ENCODE assay signal across 8 mouse cellular contexts in the genomic region with DNA sequence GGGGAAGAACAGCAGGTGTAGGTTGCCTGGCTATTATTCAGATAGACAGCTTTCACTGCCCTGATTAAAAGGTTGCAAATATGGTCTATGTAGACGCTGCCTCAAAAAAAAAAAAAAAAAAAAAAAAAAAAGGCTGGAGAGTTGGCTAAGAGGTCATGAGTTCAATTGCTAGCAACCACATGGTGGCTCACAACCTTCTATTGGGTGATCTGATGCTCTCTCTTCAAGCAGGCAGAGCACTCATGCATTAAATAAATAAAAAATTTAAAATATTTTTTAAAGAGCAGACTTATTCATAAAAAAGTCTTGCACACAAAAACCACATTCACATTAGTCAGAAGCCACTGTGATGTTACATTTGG. TPM values are rescaled to one million over a fixed set of nuclear protein-coding genes. Genes with fewer than 3 reads are reported as not detected.
DNase-seq lines count a peak whose midpoint lies in the region; ATAC-seq and TF ChIP-seq lines count a peak whose summit lies in the region.

No protein-coding gene starts in this region.

- H3K4me3 ChIP-seq in heart, embryonic 14.5 days (ENCODE audit: control insufficient read depth in 1 of 2, insufficient read depth in 1 of 2, low read depth in 1 of 2, low read length in 2 of 2), result peak overlapping the region; percentile 70 to 82
- peak overlapping the region; percentile 68 for H3K4me3 ChIP-seq in ES-Bruce4 (ENCODE audit: low read depth, low read length)
- H3K4me3 ChIP-seq in forebrain, embryonic 16.5 days (replicated peaks; ENCODE audit: low read length), result peak overlapping the region; percentile 71
- peak overlapping the region; percentile 85 for H3K4me3 ChIP-seq in midbrain, embryonic 10.5 days

- 3% methylated on average over 1 of the region's 1 CpGs for WGBS in heart, embryonic 14.5 days
- 0% methylated on average over 1 of the region's 1 CpGs for WGBS in forebrain, embryonic 16.5 days
- WGBS in midbrain, embryonic 10.5 days, result 5% methylated on average over 1 of the region's 1 CpGs

- no peak for DNase-seq in heart, postnatal 36 days
- DNase-seq in midbrain, embryonic 10.5 days (ENCODE audit: low spot score), result no peak
- no peak for DNase-seq in adrenal gland, adult (ENCODE audit: inconsistent age in 2 of 2, low spot score in 1 of 2)
- DNase-seq in frontal cortex, adult 2 months (ENCODE audit: extremely low spot score in 1 of 2, low spot score in 1 of 2), result no peak
- DNase-seq in kidney, postnatal 10 days, result no peak

- no peaks in the 10 kb centered on the region for H3K9me3 ChIP-seq in heart, embryonic 14.5 days (ENCODE audit: control insufficient read depth, low read length)
- H3K9me3 ChIP-seq in ES-Bruce4 (replicated peaks; ENCODE audit: control insufficient read depth, insufficient read depth, low read length, poor library complexity, severe bottlenecking), result no peaks in the 10 kb centered on the region
- H3K9me3 ChIP-seq in forebrain, embryonic 16.5 days (ENCODE audit: control insufficient read depth, low read length), result no peaks in the 10 kb centered on the region
- no peaks in the 10 kb centered on the region for H3K9me3 ChIP-seq in midbrain, embryonic 10.5 days (replicated peaks)

- H3K27ac ChIP-seq in heart, embryonic 14.5 days (replicated peaks in 1 of 2; ENCODE audit: control insufficient read depth in 1 of 2, insufficient read depth in 1 of 2, low read depth in 2 of 2, low read length in 2 of 2), result peak overlapping the region; percentile 94 to 100
- peak overlapping the region; percentile 85 for H3K27ac ChIP-seq in ES-Bruce4 (ENCODE audit: insufficient read depth, low read length)
- H3K27ac ChIP-seq in forebrain, embryonic 16.5 days (ENCODE audit: low read length), result peak overlapping the region; percentile 99
- H3K27ac ChIP-seq in midbrain, embryonic 10.5 days (replicated peaks), result peak overlapping the region; percentile 100

- no peaks in the 10 kb centered on the region for H3K27me3 ChIP-seq in heart, embryonic 14.5 days (ENCODE audit: control insufficient read depth, insufficient read depth, low read length)
- H3K27me3 ChIP-seq in ES-Bruce4 (ENCODE audit: control insufficient read depth, insufficient read depth, low read length, poor library complexity, severe bottlenecking), result no peaks in the 10 kb centered on the region
- H3K27me3 ChIP-seq in forebrain, embryonic 16.5 days (replicated peaks; ENCODE audit: control insufficient read depth, insufficient read depth, low read length), result no peaks in the 10 kb centered on the region
- H3K27me3 ChIP-seq in midbrain, embryonic 10.5 days (ENCODE audit: low read depth, poor library complexity, severe bottlenecking), result no peaks in the 10 kb centered on the region

- ATAC-seq in heart, embryonic 14.5 days (ENCODE audit: insufficient number of reproducible peaks, insufficient read depth, low FRiP score, low read depth), result no peak
- ATAC-seq in forebrain, embryonic 16.5 days, result no peak

- intact Hi-C loops in heart, postnatal 36 days (cut with DNase I), result loop anchor here (1.0 kb wide), 1 partner anchor 10 kb away; no protein-coding TSS in a partner anchor

- no peak for TF ChIP-seq CTCF in ES-Bruce4 (IDR thresholded peaks at IDR 0.05; ENCODE audit: low read depth, low read length)

- no peak for TF ChIP-seq POLR2A in ES-Bruce4 (IDR thresholded peaks at IDR 0.05; ENCODE audit: insufficient read depth, low read length)

- H3K4me1 ChIP-seq in heart, embryonic 14.5 days (ENCODE audit: control insufficient read depth in 2 of 2, insufficient read depth in 2 of 2, low read length in 2 of 2), result peaks cover 16 to 26% of the 10 kb centered on the region in 2 experiments
- H3K4me1 ChIP-seq in ES-Bruce4 (ENCODE audit: control insufficient read depth, insufficient read depth, low read length), result no peaks in the 10 kb centered on the region
- H3K4me1 ChIP-seq in forebrain, embryonic 16.5 days (replicated peaks; ENCODE audit: control insufficient read depth, insufficient read depth, low read length), result peaks cover 23% of the 10 kb centered on the region
- H3K4me1 ChIP-seq in midbrain, embryonic 10.5 days, result peaks cover 33% of the 10 kb centered on the region

- H3K4me2 ChIP-seq in heart, embryonic 14.5 days (ENCODE audit: low read length), result peak overlapping the region; percentile 85
- H3K4me2 ChIP-seq in forebrain, embryonic 16.5 days (ENCODE audit: low read length), result peak overlapping the region; percentile 96

- no peak for TF ChIP-seq EP300 in ES-Bruce4 (IDR thresholded peaks at IDR 0.05; ENCODE audit: insufficient read depth, low read depth, low read length)

- peak overlapping the region; percentile 98 for H3K9ac ChIP-seq in heart, embryonic 14.5 days (ENCODE audit: low read length)
- H3K9ac ChIP-seq in ES-Bruce4 (ENCODE audit: low read depth, poor library complexity, severe bottlenecking), result peak overlapping the region; percentile 74
- peak overlapping the region; percentile 89 for H3K9ac ChIP-seq in forebrain, embryonic 16.5 days (replicated peaks; ENCODE audit: low read depth, low read length)

- peaks cover 53% of the 10 kb centered on the region for H3K36me3 ChIP-seq in heart, embryonic 14.5 days (ENCODE audit: control insufficient read depth, insufficient read depth, low read length)
- peaks cover 16% of the 10 kb centered on the region for H3K36me3 ChIP-seq in ES-Bruce4 (ENCODE audit: control insufficient read depth, insufficient read depth, low read length, poor library complexity, severe bottlenecking)
- peaks cover 30% of the 10 kb centered on the region for H3K36me3 ChIP-seq in forebrain, embryonic 16.5 days (ENCODE audit: control insufficient read depth, insufficient read depth)
- H3K36me3 ChIP-seq in midbrain, embryonic 10.5 days, result peaks cover 66% of the 10 kb centered on the region

RNA-seq across cellular contexts. Expression of gene Mbd3, which starts 1.2 kb away (rescaled TPM):
- 116 and 125 TPM in 2 replicates for polyA plus RNA-seq in heart, embryonic 14.5 days (2014; fragmentation: Nextera tagmentation; extraction: Ambion mirVana)
- 10 to 100 TPM; 82.1 to 82.2 TPM for total RNA-seq in heart, postnatal 36 days (2021)
- polyA plus RNA-seq in ES-Bruce4 (2011; ENCODE audit: insufficient read depth, insufficient read length, low read depth, missing spikeins), result 81.3 and 84.8 TPM in 2 replicates
- polyA plus RNA-seq in forebrain, embryonic 16.5 days (2015; fragmentation: Nextera tagmentation; extraction: Ambion mirVana), result 247 and 256 TPM in 2 replicates
- polyA plus RNA-seq in midbrain, embryonic 10.5 days (2016; fragmentation: Nextera tagmentation; extraction: Ambion mirVana), result 338 and 351 TPM in 2 replicates
- polyA plus RNA-seq in frontal cortex, adult 2 months (2012; rRNA removed), result 200 and 215 TPM in 2 replicates

RNA-seq across cellular contexts. Expression of gene Uqcr11, which starts 8.5 kb away (rescaled TPM):
- 2,007 and 2,169 TPM in 2 replicates for polyA plus RNA-seq in heart, embryonic 14.5 days (2014; fragmentation: Nextera tagmentation; extraction: Ambion mirVana)
- 1,000 to 10,000 TPM; 1,920 to 2,020 TPM for total RNA-seq in heart, postnatal 36 days (2021)
- polyA plus RNA-seq in ES-Bruce4 (2011; ENCODE audit: insufficient read depth, insufficient read length, low read depth, missing spikeins), result 199 and 223 TPM in 2 replicates
- polyA plus RNA-seq in forebrain, embryonic 16.5 days (2015; fragmentation: Nextera tagmentation; extraction: Ambion mirVana), result 455 and 522 TPM in 2 replicates
- 610 and 635 TPM in 2 replicates for polyA plus RNA-seq in midbrain, embryonic 10.5 days (2016; fragmentation: Nextera tagmentation; extraction: Ambion mirVana)
- 1,306 and 1,773 TPM in 2 replicates for polyA plus RNA-seq in frontal cortex, adult 2 months (2012; rRNA removed)

RNA-seq across cellular contexts. Expression of gene Mex3d, which starts 10.7 kb away (rescaled TPM):
- polyA plus RNA-seq in heart, embryonic 14.5 days (2014; fragmentation: Nextera tagmentation; extraction: Ambion mirVana), result 3.9 and 6.3 TPM in 2 replicates
- total RNA-seq in heart, postnatal 36 days (2021), result 1 to 10 TPM; 8.1 to 8.6 TPM
- polyA plus RNA-seq in ES-Bruce4 (2011; ENCODE audit: insufficient read depth, insufficient read length, low read depth, missing spikeins), result 25.0 and 28.0 TPM in 2 replicates
- 16.3 TPM in 2 replicates for polyA plus RNA-seq in forebrain, embryonic 16.5 days (2015; fragmentation: Nextera tagmentation; extraction: Ambion mirVana)
- polyA plus RNA-seq in midbrain, embryonic 10.5 days (2016; fragmentation: Nextera tagmentation; extraction: Ambion mirVana), result 6.3 and 6.4 TPM in 2 replicates
- polyA plus RNA-seq in frontal cortex, adult 2 months (2012; rRNA removed), result 17.2 and 17.7 TPM in 2 replicates

RNA-seq across cellular contexts. Expression of gene Tcf3, which starts 35.3 kb away (rescaled TPM):
- 48.6 and 54.0 TPM in 2 replicates for polyA plus RNA-seq in heart, embryonic 14.5 days (2014; fragmentation: Nextera tagmentation; extraction: Ambion mirVana)
- 10 to 100 TPM; 17.9 to 20.9 TPM for total RNA-seq in heart, postnatal 36 days (2021)
- polyA plus RNA-seq in ES-Bruce4 (2011; ENCODE audit: insufficient read depth, insufficient read length, low read depth, missing spikeins), result 78.0 and 78.2 TPM in 2 replicates
- 63.7 and 74.6 TPM in 2 replicates for polyA plus RNA-seq in forebrain, embryonic 16.5 days (2015; fragmentation: Nextera tagmentation; extraction: Ambion mirVana)
- 190 and 191 TPM in 2 replicates for polyA plus RNA-seq in midbrain, embryonic 10.5 days (2016; fragmentation: Nextera tagmentation; extraction: Ambion mirVana)
- 33.5 and 34.2 TPM in 2 replicates for polyA plus RNA-seq in frontal cortex, adult 2 months (2012; rRNA removed)

RNA-seq across cellular contexts. Expression of gene Plk5, which starts 41.9 kb away (rescaled TPM):
- not detected in 2 replicates for polyA plus RNA-seq in heart, embryonic 14.5 days (2014; fragmentation: Nextera tagmentation; extraction: Ambion mirVana)
- total RNA-seq in heart, postnatal 36 days (2021), result under 1 TPM; 0.49 to 0.64 TPM
- polyA plus RNA-seq in ES-Bruce4 (2011; ENCODE audit: insufficient read depth, insufficient read length, low read depth, missing spikeins), result 11.1 and 12.6 TPM in 2 replicates
- polyA plus RNA-seq in forebrain, embryonic 16.5 days (2015; fragmentation: Nextera tagmentation; extraction: Ambion mirVana), result 2.2 and 4.5 TPM in 2 replicates
- 0.12 and 0.32 TPM in 2 replicates for polyA plus RNA-seq in midbrain, embryonic 10.5 days (2016; fragmentation: Nextera tagmentation; extraction: Ambion mirVana)
- 24.9 and 33.3 TPM in 2 replicates for polyA plus RNA-seq in frontal cortex, adult 2 months (2012; rRNA removed)
